Mouse (Mus musculus) hindbrain, postnatal 0 days (tissue): ENCODE measurements around the gene Slco2a1. TPM values are rescaled to one million over a fixed set of nuclear protein-coding genes. Genes with fewer than 3 reads are reported as not detected.

ENCODE experiments used
- ATAC-seq: fragments of 200-750 bp; cut with Nextera tagmentation; 2 replicates; pipeline ENCODE4 v1.8.0; 2017; ENCODE audit warnings: mild to moderate bottlenecking, moderate TSS enrichment, moderate library complexity
- DNase-seq: peaks from one replicate; pipeline ENCODE4 v3.0.0-alpha.2; 2015; ENCODE audit warnings: low spot score
- H3K27ac ChIP-seq: fragments of 300-500 bp; sonication (generic); 2 replicates; pipeline ENCODE4 v1.5.1; 2014; ENCODE audit warnings: mild to moderate bottlenecking
- H3K27me3 ChIP-seq: fragments of 300-500 bp; sonication (generic); 2 replicates; pipeline ENCODE4 v1.6.1; 2014; ENCODE audit warnings: low read length, mixed read lengths; ENCODE audit not compliant: insufficient read depth
- H3K36me3 ChIP-seq: fragments of 300-500 bp; sonication (generic); 2 replicates; pipeline ENCODE4 v1.6.1; 2014; ENCODE audit warnings: low read length, mixed read lengths; ENCODE audit not compliant: insufficient read depth
- H3K4me1 ChIP-seq: fragments of 300-500 bp; sonication (generic); 2 replicates; pipeline ENCODE4 v1.6.1; 2014; ENCODE audit warnings: antibody characterized with exemption, low read length, mixed read lengths; ENCODE audit not compliant: insufficient read depth
- H3K4me2 ChIP-seq: fragments of 300-500 bp; sonication (generic); 2 replicates; pipeline ENCODE4 v1.6.1; 2014; ENCODE audit warnings: low read depth, mild to moderate bottlenecking, low read length, moderate library complexity, mixed read lengths
- H3K4me3 ChIP-seq: fragments of 300-500 bp; sonication (generic); 2 replicates; pipeline ENCODE4 v1.5.1; 2014; ENCODE audit warnings: low read length
- H3K9ac ChIP-seq: fragments of 300-500 bp; sonication (generic); replicated peaks from 2 replicates; pipeline ENCODE4 v1.6.1; 2014; ENCODE audit warnings: mild to moderate bottlenecking, low read length, moderate library complexity, mixed read lengths
- H3K9me3 ChIP-seq: fragments of 300-500 bp; sonication (generic); 2 replicates; pipeline ENCODE4 v1.6.1; 2016; ENCODE audit warnings: low read length, mixed read lengths
- CTCF ChIP-seq: IDR thresholded peaks from 2 replicates; pipeline ENCODE4 v1.5.1; 2016; ENCODE audit warnings: antibody characterized with exemption, control low read depth, low read depth
- WGBS: fragments of 180-500 bp; shearing (Covaris S2); extraction: QIAGEN DNeasy Blood & Tissue Kit; methylation state at CpG from one replicate; pipeline ENCODE4 v1.1.7; 2014; 5-methylcytosine and 5-hydroxymethylcytosine counted together
- polyA plus RNA-seq: library from polyadenylated mRNA; unstranded; fragments of >200 nt; fragmentation: Nextera tagmentation; extraction: Ambion mirVana; gene quantifications from 2 replicates; pipeline ENCODE4 v1.2.1, GENCODE M21; 2015
- total RNA-seq: library from RNA; depleted of rRNA; stranded (reverse); fragments of >200 nt; gene quantifications from 2 replicates; pipeline ENCODE4 v1.2.3, GENCODE M21; 2014

Gene Slco2a1
- total and polyA plus RNA-seq, 2 experiments from 2014 or later: 4.8 to 6.3 TPM

DNA sequence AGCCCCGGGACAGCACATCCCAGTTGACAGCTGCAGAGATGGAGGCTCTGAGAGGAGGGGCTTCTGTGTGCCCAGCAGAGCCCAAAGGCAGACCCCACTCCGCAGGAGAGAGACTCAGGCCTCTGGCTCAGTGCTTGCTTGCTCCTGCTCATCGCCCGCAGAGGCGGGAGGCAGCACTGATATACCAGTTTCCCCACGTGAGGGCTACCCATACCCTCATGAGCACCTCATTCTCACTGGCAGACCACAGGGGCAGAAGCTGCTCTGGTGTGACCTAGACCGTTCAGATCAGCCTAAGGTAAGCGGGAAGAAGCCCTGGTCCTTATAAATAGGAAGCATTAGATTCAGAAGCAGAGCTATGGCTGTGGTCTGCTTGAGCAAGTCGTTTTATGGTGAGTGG, 131.3 kb downstream of the Slco2a1 start:
- DNase-seq: no peak
- peaks cover 11% of the 10 kb centered on the region for H3K4me1 ChIP-seq
- ATAC-seq: no peak
- TF ChIP-seq CTCF: no peak
- no peak overlapping the region for H3K9ac ChIP-seq
- no peaks in the 10 kb centered on the region for H3K27me3 ChIP-seq
- no peaks in the 10 kb centered on the region for H3K9me3 ChIP-seq
- H3K36me3 ChIP-seq: no peaks in the 10 kb centered on the region
- WGBS: 68% methylated on average over 9 of the region's 9 CpGs
- H3K4me2 ChIP-seq: no peak overlapping the region
- H3K4me3 ChIP-seq: no peak overlapping the region
- peak overlapping the region; percentile 62; the same call in 1 of the 2 replicates for H3K27ac ChIP-seq

DNA sequence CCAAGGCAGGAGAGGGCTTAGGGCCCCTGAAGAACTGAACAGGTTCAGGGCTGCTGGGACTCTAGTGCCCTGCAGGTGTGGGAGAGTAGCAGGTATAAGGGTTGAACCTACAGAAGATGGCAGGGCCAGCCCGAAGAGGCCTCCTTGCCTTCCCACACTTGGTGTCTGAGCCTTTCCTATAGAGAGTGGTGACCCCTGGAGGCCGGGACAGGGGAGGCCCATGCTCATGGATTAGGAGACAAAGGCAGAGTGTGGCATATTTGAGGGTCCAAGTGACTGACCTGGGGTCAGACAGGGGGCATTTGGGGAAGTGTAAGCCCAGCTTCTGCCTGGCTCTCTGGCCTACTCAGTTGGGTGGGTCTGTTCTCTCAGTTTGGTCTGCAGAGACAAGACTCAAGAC, 131.7 kb downstream of the Slco2a1 start:
- Histone ChIP-seq H3K9me3 (no peaks in the 10 kb centered on the region), H3K4me2 (no peak overlapping the region), H3K9ac (no peak overlapping the region), H3K4me1 (peaks cover 6% of the 10 kb centered on the region), H3K36me3 (no peaks in the 10 kb centered on the region), H3K4me3 (no peak overlapping the region), H3K27ac (0 out of 2 replicates have a peak overlapping the region, but pooled peaks have one; percentile 62), H3K27me3 (no peaks in the 10 kb centered on the region)
- DNase-seq: no peak
- ATAC-seq: no peak
- peak; percentile 39 for TF ChIP-seq CTCF
- 44% methylated on average over 2 of the region's 2 CpGs for WGBS

DNA sequence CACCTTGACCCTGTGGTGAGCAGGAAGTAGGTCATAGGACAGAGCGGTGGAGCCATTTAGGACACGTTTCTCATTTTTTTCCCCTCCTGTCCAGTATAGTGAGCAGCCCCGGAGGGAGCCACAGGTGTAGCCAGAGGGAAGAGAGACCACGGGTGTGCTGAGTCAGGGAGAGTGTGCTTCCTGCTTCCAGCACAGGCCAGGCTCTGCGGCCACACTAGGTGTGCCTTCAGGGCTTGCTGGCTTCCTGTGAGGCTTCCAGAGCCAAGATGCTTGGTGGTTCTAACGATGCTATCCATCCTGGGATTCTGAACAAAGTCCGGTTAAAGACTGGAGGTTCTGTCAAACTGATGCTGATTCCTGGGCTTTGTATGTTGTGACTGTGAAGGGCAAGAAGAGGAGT, 133.0 kb downstream of the Slco2a1 start:
- WGBS: 87% methylated on average over 7 of the region's 7 CpGs
- no peaks in the 10 kb centered on the region for H3K27me3 ChIP-seq

DNA sequence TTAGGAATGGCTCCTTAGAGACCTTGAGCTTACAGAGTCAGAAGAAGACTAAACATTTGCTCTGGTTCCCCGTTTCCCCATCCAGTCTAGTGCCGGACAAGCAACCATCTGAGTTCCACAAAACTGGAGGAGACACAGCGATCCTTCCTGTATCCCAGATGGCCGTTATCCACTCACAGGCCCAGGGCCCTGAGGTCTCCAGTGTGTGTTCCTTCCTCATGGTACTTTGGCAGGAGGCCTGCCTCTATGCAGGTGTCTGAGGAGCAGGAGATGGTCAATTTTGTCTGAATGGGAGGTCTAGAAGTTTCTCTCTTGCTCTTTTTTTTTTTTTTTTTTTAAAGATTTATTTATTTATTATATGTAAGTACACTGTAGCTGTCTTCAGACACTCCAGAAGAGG, 136.2 kb downstream of the Slco2a1 start:
- Histone ChIP-seq H3K27ac (no peak overlapping the region), H3K9me3 (no peaks in the 10 kb centered on the region), H3K4me2 (no peak overlapping the region), H3K9ac (no peak overlapping the region), H3K27me3 (no peaks in the 10 kb centered on the region), H3K36me3 (no peaks in the 10 kb centered on the region), H3K4me3 (no peak overlapping the region), H3K4me1 (no peaks in the 10 kb centered on the region)
- DNase-seq (no peak), ATAC-seq (no peak)
- TF ChIP-seq CTCF: no peak
- 96% methylated on average over 4 of the region's 4 CpGs for WGBS

More for the DNA sequence above, 133.0 kb downstream of the Slco2a1 start:
- H3K9me3 ChIP-seq: no peaks in the 10 kb centered on the region
- no peaks in the 10 kb centered on the region for H3K36me3 ChIP-seq
- no peak overlapping the region for H3K4me2 ChIP-seq
- no peak for TF ChIP-seq CTCF
- DNase-seq (no peak), ATAC-seq (no peak)
- H3K4me3 ChIP-seq: no peak overlapping the region
- no peak overlapping the region for H3K27ac ChIP-seq
- H3K9ac ChIP-seq: no peak overlapping the region
- peaks cover 5% of the 10 kb centered on the region; the same call in 1 of the 2 replicates for H3K4me1 ChIP-seq

DNA sequence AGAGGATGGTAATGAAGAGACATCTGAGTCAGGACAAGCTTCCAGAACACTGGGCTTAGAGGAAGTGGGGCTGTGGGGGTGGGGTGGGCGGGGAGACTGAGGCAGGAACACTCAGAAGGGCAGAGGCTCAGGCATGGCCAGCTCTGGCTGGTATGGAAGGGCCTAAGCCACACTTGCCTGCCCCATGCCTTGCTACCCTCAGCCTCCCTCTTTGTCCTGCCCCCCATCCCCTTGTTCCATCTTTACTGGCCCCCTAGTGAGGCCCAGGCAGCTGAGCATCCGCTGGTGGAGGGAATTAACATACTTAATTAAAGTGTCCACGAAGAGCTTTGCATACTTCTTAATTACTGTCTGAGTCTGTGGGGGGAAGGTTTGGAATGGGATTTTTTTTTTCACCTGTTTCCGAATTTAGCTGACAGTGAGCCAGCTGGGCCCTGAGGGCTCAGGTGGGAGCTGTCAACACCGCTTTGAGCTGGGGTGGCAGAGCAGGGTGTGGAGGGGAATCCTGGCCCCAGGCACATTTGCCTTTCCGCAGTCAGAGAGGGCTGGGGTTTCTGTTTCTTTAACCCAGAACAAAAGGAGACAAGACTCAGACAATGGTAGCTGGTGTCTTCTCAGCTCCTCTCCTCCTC, 145.1 kb downstream of the Slco2a1 start:
- Histone ChIP-seq H3K27ac (peak overlapping the region; percentile 48; the same call in 1 of the 2 replicates), H3K9me3 (no peaks in the 10 kb centered on the region), H3K4me3 (no peak overlapping the region), H3K27me3 (no peaks in the 10 kb centered on the region), H3K4me1 (peaks cover 20% of the 10 kb centered on the region), H3K4me2 (no peak overlapping the region), H3K36me3 (no peaks in the 10 kb centered on the region; the same call in 1 of the 2 replicates), H3K9ac (no peak overlapping the region)
- ATAC-seq (peak; percentile 6; the same call in 1 of the 2 replicates), DNase-seq (peak; percentile 41)
- TF ChIP-seq CTCF: no peak
- 27% methylated on average over 6 of the region's 6 CpGs for WGBS

DNA sequence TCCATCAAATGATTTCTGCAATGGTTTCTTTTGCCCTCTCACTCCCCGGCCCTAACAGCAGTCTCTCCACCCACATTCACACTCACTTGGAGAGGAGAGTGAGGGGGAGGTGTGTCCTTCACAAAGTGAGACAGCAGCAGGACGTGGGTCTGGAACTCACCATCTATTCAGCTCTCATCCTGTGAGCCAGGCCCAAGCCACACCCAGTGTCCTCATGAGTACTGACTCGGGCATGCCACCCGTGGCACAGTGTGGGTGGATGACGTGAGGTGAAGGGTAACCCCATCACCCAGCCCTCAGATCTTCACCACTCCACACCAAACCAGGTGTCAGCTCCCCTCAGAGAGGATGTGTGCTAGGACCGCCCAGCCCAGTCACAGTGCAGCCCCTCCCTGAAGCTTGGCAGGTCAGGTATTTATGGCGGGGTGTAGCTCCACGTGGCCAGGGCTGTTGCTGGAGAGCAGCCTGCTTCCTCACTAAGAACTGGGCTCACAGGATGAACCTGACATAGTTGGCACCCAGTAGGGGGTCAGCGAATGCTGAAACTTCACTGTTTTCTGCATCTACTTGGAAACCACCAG, 146.0 kb downstream of the Slco2a1 start:
- no peak overlapping the region for H3K4me2 ChIP-seq
- H3K36me3 ChIP-seq: no peaks in the 10 kb centered on the region; the same call in 1 of the 2 replicates
- 0 out of 2 replicates have a peak, but pooled peaks have one; percentile 25 for ATAC-seq
- no peak overlapping the region for H3K4me3 ChIP-seq
- H3K27me3 ChIP-seq: no peaks in the 10 kb centered on the region
- TF ChIP-seq CTCF: no peak
- H3K9ac ChIP-seq: no peak overlapping the region
- WGBS: 50% methylated on average over 9 of the region's 9 CpGs
- DNase-seq: no peak
- H3K27ac ChIP-seq: peak overlapping the region; percentile 48; the same call in 1 of the 2 replicates
- peaks cover 21% of the 10 kb centered on the region for H3K4me1 ChIP-seq
- H3K9me3 ChIP-seq: no peaks in the 10 kb centered on the region

DNA sequence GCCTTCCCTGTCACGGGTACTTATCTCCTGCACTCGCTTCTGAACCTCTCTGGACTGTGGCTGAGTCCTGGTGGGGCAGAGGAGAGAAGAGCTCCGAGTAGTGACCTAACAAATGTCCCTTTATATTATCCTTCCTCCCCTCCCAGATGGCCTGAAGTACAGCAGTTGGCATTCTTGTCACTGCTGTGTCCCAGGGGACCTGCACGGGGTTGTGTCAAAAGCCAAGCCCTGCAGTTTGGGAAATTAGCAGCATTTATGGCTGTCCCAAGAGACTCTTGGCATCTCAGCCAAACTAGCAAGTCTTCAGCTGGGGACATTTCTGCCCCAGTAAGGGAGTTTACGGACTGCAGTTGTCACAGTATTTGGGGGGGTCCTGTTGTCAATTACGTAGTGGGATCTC, 151.0 kb downstream of the Slco2a1 start:
- H3K27ac ChIP-seq: no peak overlapping the region
- H3K27me3 ChIP-seq: no peaks in the 10 kb centered on the region
- no peaks in the 10 kb centered on the region for H3K9me3 ChIP-seq
- 0 out of 2 replicates have a peak, but pooled peaks cover 18% of the 10 kb centered on the region for H3K36me3 ChIP-seq
- 46% methylated on average over 6 of the region's 6 CpGs for WGBS
- DNase-seq (no peak), ATAC-seq (no peak)
- no peak overlapping the region for H3K4me2 ChIP-seq
- no peak overlapping the region for H3K4me3 ChIP-seq
- H3K9ac ChIP-seq: no peak overlapping the region
- H3K4me1 ChIP-seq: peaks cover 7% of the 10 kb centered on the region; the same call in 1 of the 2 replicates
- no peak for TF ChIP-seq CTCF
